Mouse (Mus musculus) lung, postnatal 36 days (tissue): ENCODE data around the gene Ms4a4a.
"Not testable (repeated sequence)": the region's sequence is repeated elsewhere in the genome, so short reads cannot be mapped to it uniquely, and the experiment has no call there.

ENCODE experiments used
- DNase-seq: peaks from one replicate; pipeline ENCODE4 v3.0.0; 2022; ENCODE audit warnings: mixed read lengths

Ms4a4a gene

GRCm38 (mm10) chr19:11375273-11375672 lies at the start of gene Ms4a4a:
Gene Ms4a4a, plus strand, starts transcription at chr19:11375523.
- DNase-seq: no peak

GRCm38 (mm10) chr19:11335932-11336331 lies 39.4 kb upstream of the Ms4a4a start, which contains the start of gene Ms4a7:
Gene Ms4a7, minus strand, starts transcription at chr19:11336146.
- DNase-seq: peak; percentile 2

- no peak for DNase-seq
Observed at GRCm38 (mm10) chr19:11343147-11343546, 32.2 kb upstream of the Ms4a4a start.

- no peak for DNase-seq
Observed at GRCm38 (mm10) chr19:11343992-11344391, 31.3 kb upstream of the Ms4a4a start.

- DNase-seq: no peak
Observed at GRCm38 (mm10) chr19:11349698-11350481, 25.4 kb upstream of the Ms4a4a start.

GRCm38 (mm10) chr19:11351878-11352277 lies 23.4 kb upstream of the Ms4a4a start:
- peak; percentile 21 for DNase-seq

- peak; percentile 22 for DNase-seq
Observed at GRCm38 (mm10) chr19:11355730-11356129, 19.6 kb upstream of the Ms4a4a start.

GRCm38 (mm10) chr19:11360106-11360505 lies 15.2 kb upstream of the Ms4a4a start:
- DNase-seq: peak; percentile 40

- peak; percentile 26 for DNase-seq
Observed at GRCm38 (mm10) chr19:11362002-11362401, 13.3 kb upstream of the Ms4a4a start.

GRCm38 (mm10) chr19:11368310-11368709 lies 7.0 kb upstream of the Ms4a4a start:
- DNase-seq: no peak

GRCm38 (mm10) chr19:11371181-11371580 lies 4.1 kb upstream of the Ms4a4a start:
- DNase-seq: no peak

GRCm38 (mm10) chr19:11376399-11376798 lies 1.1 kb downstream of the Ms4a4a start:
- DNase-seq: no peak

- DNase-seq: no peak
Observed at GRCm38 (mm10) chr19:11387109-11387508, 11.8 kb downstream of the Ms4a4a start.

GRCm38 (mm10) chr19:11387685-11388084 lies 12.4 kb downstream of the Ms4a4a start:
- DNase-seq: no peak

GRCm38 (mm10) chr19:11388949-11389348 lies 13.6 kb downstream of the Ms4a4a start:
- no peak for DNase-seq

- DNase-seq: no peak
Observed at GRCm38 (mm10) chr19:11395769-11396168, 20.4 kb downstream of the Ms4a4a start.

- DNase-seq: no peak
Observed at GRCm38 (mm10) chr19:11404527-11404926, 29.2 kb downstream of the Ms4a4a start, which contains the start of gene Ms4a4c. Gene Ms4a4c, plus strand, starts transcription at chr19:11404770.

GRCm38 (mm10) chr19:11407428-11407827 lies 32.1 kb downstream of the Ms4a4a start:
- DNase-seq: peak; percentile 21

GRCm38 (mm10) chr19:11408591-11408990 lies 33.3 kb downstream of the Ms4a4a start:
- no peak for DNase-seq

GRCm38 (mm10) chr19:11411640-11412039 lies 36.3 kb downstream of the Ms4a4a start:
- no peak for DNase-seq

- no peak for DNase-seq
Observed at GRCm38 (mm10) chr19:11414084-11414483, 38.8 kb downstream of the Ms4a4a start.

GRCm38 (mm10) chr19:11415581-11415980 lies 40.3 kb downstream of the Ms4a4a start:
- DNase-seq: peak; percentile 53

GRCm38 (mm10) chr19:11418865-11419264 lies 43.5 kb downstream of the Ms4a4a start:
- DNase-seq: not testable (repeated sequence)

GRCm38 (mm10) chr19:11431209-11431608 lies 55.9 kb downstream of the Ms4a4a start:
- peak; percentile 22 for DNase-seq
